Mouse (Mus musculus) kidney, embryonic 16.5 days (tissue): ENCODE measurements around the gene N4bp2. TPM values are rescaled to one million over a fixed set of nuclear protein-coding genes. Genes with fewer than 3 reads are reported as not detected.
A peak's percentile ranks its signal among the peaks of the same experiment; 100 is the strongest.
"Not testable (repeated sequence)": the region's sequence is repeated elsewhere in the genome, so short reads cannot be mapped to it uniquely, and the experiment has no call there.

Experiments used
- ATAC-seq: fragments of 200-750 bp; cut with Nextera tagmentation; 2 replicates; pipeline ENCODE4 v1.8.0; 2017; ENCODE audit warnings: moderate TSS enrichment; ENCODE audit not compliant: low FRiP score, low TSS enrichment
- H3K27ac ChIP-seq: fragments of 300-500 bp; sonication (generic); 2 replicates; pipeline ENCODE4 v1.5.1; 2014; ENCODE audit warnings: low read length
- H3K27me3 ChIP-seq: fragments of 300-500 bp; sonication (generic); 2 replicates; pipeline ENCODE4 v1.6.1; 2014; ENCODE audit warnings: low read length, control low read depth, mixed read lengths; ENCODE audit not compliant: insufficient read depth
- H3K36me3 ChIP-seq: fragments of 300-500 bp; sonication (generic); 2 replicates; pipeline ENCODE4 v1.6.1; 2014; ENCODE audit warnings: low read length, control low read depth, mixed read lengths; ENCODE audit not compliant: insufficient read depth
- H3K4me1 ChIP-seq: fragments of 300-500 bp; sonication (generic); 2 replicates; pipeline ENCODE4 v1.6.1; 2014; ENCODE audit warnings: low read length, control low read depth, mixed read lengths; ENCODE audit not compliant: insufficient read depth
- H3K4me2 ChIP-seq: fragments of 300-500 bp; sonication (generic); replicated peaks from 2 replicates; pipeline ENCODE4 v1.6.1; 2014; ENCODE audit warnings: low read depth, low read length
- H3K4me3 ChIP-seq: fragments of 300-500 bp; sonication (generic); 2 replicates; pipeline ENCODE4 v1.5.1; 2014; ENCODE audit warnings: mild to moderate bottlenecking, low read length
- H3K9ac ChIP-seq: fragments of 300-500 bp; sonication (generic); replicated peaks from 2 replicates; pipeline ENCODE4 v1.6.1; 2014; ENCODE audit warnings: low read length
- H3K9me3 ChIP-seq: fragments of 300-500 bp; sonication (generic); 2 replicates; pipeline ENCODE4 v1.6.1; 2016; ENCODE audit warnings: low read length, control low read depth
- WGBS: fragments of 180-500 bp; shearing (Covaris S2); extraction: QIAGEN DNeasy Blood & Tissue Kit; methylation state at CpG from one replicate; pipeline ENCODE4 v1.1.7; 2014; 5-methylcytosine and 5-hydroxymethylcytosine counted together
- polyA plus RNA-seq: library from polyadenylated mRNA; unstranded; fragments of >200 nt; fragmentation: Nextera tagmentation; extraction: Ambion mirVana; gene quantifications from 2 replicates; pipeline ENCODE4 v1.2.1, GENCODE M21; 2015

N4bp2 gene
- polyA plus RNA-seq, 1 experiment from 2014 or later: 18.8 TPM

GRCm38 (mm10) chr5:65762686-65763085 is 635 bp upstream of the N4bp2 start:
- H3K27me3 ChIP-seq: no peaks in the 10 kb centered on the region
- peak overlapping the region; percentile 71 for H3K4me3 ChIP-seq
- no peak for ATAC-seq
- peak overlapping the region; percentile 97 for H3K9ac ChIP-seq
- H3K4me2 ChIP-seq: peak overlapping the region; percentile 62
- peak overlapping the region; percentile 100 for H3K27ac ChIP-seq
- H3K4me1 ChIP-seq: peaks cover 11% of the 10 kb centered on the region
- H3K36me3 ChIP-seq: no peaks in the 10 kb centered on the region
- 0% methylated on average over 3 of the region's 3 CpGs for WGBS
- H3K9me3 ChIP-seq: no peaks in the 10 kb centered on the region

- Histone ChIP-seq H3K36me3 (no peaks in the 10 kb centered on the region), H3K4me3 (peak overlapping the region; percentile 71), H3K27me3 (no peaks in the 10 kb centered on the region), H3K4me1 (peaks cover 11% of the 10 kb centered on the region), H3K27ac (peak overlapping the region; percentile 100), H3K4me2 (peak overlapping the region; percentile 62), H3K9ac (peak overlapping the region; percentile 97), H3K9me3 (no peaks in the 10 kb centered on the region)
- ATAC-seq: peak; percentile 88
- under 1% methylated on average over 85 of the region's 121 CpGs for WGBS
Measured at GRCm38 (mm10) chr5:65763916-65764785, 830 bp downstream of the N4bp2 start.

GRCm38 (mm10) chr5:65764786-65765634 is 1.7 kb downstream of the N4bp2 start:
- no peaks in the 10 kb centered on the region for H3K36me3 ChIP-seq
- H3K4me1 ChIP-seq: peaks cover 11% of the 10 kb centered on the region
- WGBS: 4% methylated on average over 36 of the region's 36 CpGs
- peak overlapping the region; percentile 62 for H3K4me2 ChIP-seq
- H3K9ac ChIP-seq: peak overlapping the region; percentile 97
- peak; percentile 95 for ATAC-seq
- H3K9me3 ChIP-seq: no peaks in the 10 kb centered on the region
- peak overlapping the region; percentile 100 for H3K27ac ChIP-seq
- no peaks in the 10 kb centered on the region for H3K27me3 ChIP-seq
- peak overlapping the region; percentile 71 for H3K4me3 ChIP-seq

- Histone ChIP-seq H3K27me3 (no peaks in the 10 kb centered on the region), H3K27ac (peak overlapping the region; percentile 53; the same call in 1 of the 2 replicates), H3K36me3 (no peaks in the 10 kb centered on the region), H3K9ac (0 out of 2 replicates have a peak overlapping the region, but pooled peaks have one; percentile 33), H3K4me2 (peak overlapping the region; percentile 62), H3K4me3 (peak overlapping the region; percentile 71), H3K9me3 (no peaks in the 10 kb centered on the region), H3K4me1 (peaks cover 11% of the 10 kb centered on the region)
- no peak for ATAC-seq
- WGBS: 49% methylated on average over 5 of the region's 5 CpGs
Measured at GRCm38 (mm10) chr5:65765635-65765911, 2.3 kb downstream of the N4bp2 start.

GRCm38 (mm10) chr5:65768007-65768406 is 4.7 kb downstream of the N4bp2 start:
- H3K4me3 ChIP-seq: no peak overlapping the region
- H3K9me3 ChIP-seq: no peaks in the 10 kb centered on the region
- no peak for ATAC-seq
- H3K4me1 ChIP-seq: peaks cover 7% of the 10 kb centered on the region
- no peak overlapping the region for H3K27ac ChIP-seq
- no peak overlapping the region for H3K4me2 ChIP-seq
- no peak overlapping the region for H3K9ac ChIP-seq
- H3K27me3 ChIP-seq: no peaks in the 10 kb centered on the region
- H3K36me3 ChIP-seq: 0 out of 2 replicates have a peak, but pooled peaks cover 3% of the 10 kb centered on the region
- 89% methylated on average over 5 of the region's 5 CpGs for WGBS

GRCm38 (mm10) chr5:65770065-65770464 is 6.7 kb downstream of the N4bp2 start:
- H3K9ac ChIP-seq: no peak overlapping the region
- H3K4me3 ChIP-seq: no peak overlapping the region
- no peak overlapping the region for H3K27ac ChIP-seq

GRCm38 (mm10) chr5:65770493-65770892 is 7.2 kb downstream of the N4bp2 start:
- no peak overlapping the region for H3K4me3 ChIP-seq
- no peaks in the 10 kb centered on the region for H3K27me3 ChIP-seq
- peaks cover 6% of the 10 kb centered on the region; the same call in 1 of the 2 replicates for H3K36me3 ChIP-seq
- no peaks in the 10 kb centered on the region for H3K9me3 ChIP-seq
- no peak for ATAC-seq
- H3K27ac ChIP-seq: no peak overlapping the region
- no peak overlapping the region for H3K9ac ChIP-seq
- H3K4me1 ChIP-seq: peaks cover 5% of the 10 kb centered on the region
- no peak overlapping the region for H3K4me2 ChIP-seq
- WGBS: 92% methylated on average over 4 of the region's 4 CpGs

More at GRCm38 (mm10) chr5:65770065-65770464, 6.7 kb downstream of the N4bp2 start:
- WGBS: 94% methylated on average over 7 of the region's 7 CpGs
- H3K9me3 ChIP-seq: no peaks in the 10 kb centered on the region
- no peak for ATAC-seq
- H3K4me2 ChIP-seq: no peak overlapping the region
- peaks cover 7% of the 10 kb centered on the region for H3K4me1 ChIP-seq
- H3K27me3 ChIP-seq: no peaks in the 10 kb centered on the region
- H3K36me3 ChIP-seq: 0 out of 2 replicates have a peak, but pooled peaks cover 6% of the 10 kb centered on the region

GRCm38 (mm10) chr5:65773957-65774356 is 10.6 kb downstream of the N4bp2 start:
- H3K27me3 ChIP-seq, H3K4me3 ChIP-seq, H3K9me3 ChIP-seq, H3K27ac ChIP-seq, H3K9ac ChIP-seq, H3K4me2 ChIP-seq, ATAC-seq, H3K4me1 ChIP-seq: not testable (repeated sequence)
- WGBS: 92% methylated on average over 3 of the region's 3 CpGs
- H3K36me3 ChIP-seq: peaks cover 27% of the 10 kb centered on the region

- Histone ChIP-seq H3K9ac (no peak overlapping the region), H3K4me2 (no peak overlapping the region), H3K36me3 (peaks cover 34% of the 10 kb centered on the region), H3K9me3 (no peaks in the 10 kb centered on the region), H3K4me3 (no peak overlapping the region), H3K27me3 (no peaks in the 10 kb centered on the region), H3K4me1 (no peaks in the 10 kb centered on the region), H3K27ac (no peak overlapping the region)
- WGBS: 83% methylated on average over 4 of the region's 4 CpGs
- no peak for ATAC-seq
Measured at GRCm38 (mm10) chr5:65776166-65776565, 12.8 kb downstream of the N4bp2 start.
